Mouse (Mus musculus): ENCODE data around the gene Glis3. TPM values are rescaled to one million over a fixed set of nuclear protein-coding genes. Genes with fewer than 3 reads are reported as not detected.

The Glis3 gene
- polyA plus RNA-seq, 1 experiment from 2014 or later = 1.2 TPM

GRCm38 (mm10) chr19:28237621-28238020 lies 442.3 kb downstream of the Glis3 start:
- Histone ChIP-seq H3K27ac (replicated peaks) (no peak overlapping the region), H3K36me3 (no peaks in the 10 kb centered on the region), H3K27me3 (no peaks in the 10 kb centered on the region), H3K4me1 (peaks cover 2% of the 10 kb centered on the region; the same call in 1 of the 2 replicates), H3K9ac (replicated peaks) (no peak overlapping the region), H3K4me2 (replicated peaks) (no peak overlapping the region), H3K4me3 (no peak overlapping the region), H3K9me3 (no peaks in the 10 kb centered on the region)
- whole genome bisulfite sequencing = 96% methylated on average over 2 of the region's 2 CpGs
- no peak for ATAC-seq (replicated peaks)

GRCm38 (mm10) chr19:28235571-28235970 lies 444.3 kb downstream of the Glis3 start:
- Histone ChIP-seq H3K9ac (replicated peaks) (no peak overlapping the region), H3K36me3 (no peaks in the 10 kb centered on the region), H3K9me3 (no peaks in the 10 kb centered on the region), H3K27me3 (no peaks in the 10 kb centered on the region), H3K4me3 (no peak overlapping the region), H3K4me1 (peaks cover 2% of the 10 kb centered on the region; the same call in 1 of the 2 replicates), H3K27ac (replicated peaks) (no peak overlapping the region), H3K4me2 (replicated peaks) (no peak overlapping the region)
- 78% methylated on average over 5 of the region's 5 CpGs for WGBS
- ATAC-seq (replicated peaks) = no peak

- H3K9ac ChIP-seq (replicated peaks) = no peak overlapping the region
- H3K27me3 ChIP-seq = no peaks in the 10 kb centered on the region
- peak; percentile 64 for ATAC-seq (replicated peaks)
- no peak overlapping the region for H3K4me2 ChIP-seq (replicated peaks)
- peaks cover 2% of the 10 kb centered on the region; the same call in 1 of the 2 replicates for H3K4me1 ChIP-seq
- no peaks in the 10 kb centered on the region for H3K9me3 ChIP-seq
- 58% methylated on average over 9 of the region's 9 CpGs for WGBS
- no peak overlapping the region for H3K4me3 ChIP-seq
- H3K27ac ChIP-seq (replicated peaks) = no peak overlapping the region
- H3K36me3 ChIP-seq = no peaks in the 10 kb centered on the region
Measured at GRCm38 (mm10) chr19:28235096-28235495, 444.8 kb downstream of the Glis3 start.

- H3K4me3 ChIP-seq = no peak overlapping the region
- H3K36me3 ChIP-seq = no peaks in the 10 kb centered on the region
- no peaks in the 10 kb centered on the region for H3K9me3 ChIP-seq
- H3K4me1 ChIP-seq = peaks cover 2% of the 10 kb centered on the region; the same call in 1 of the 2 replicates
- no peak overlapping the region for H3K9ac ChIP-seq (replicated peaks)
- H3K27me3 ChIP-seq = no peaks in the 10 kb centered on the region
- no peak overlapping the region; the same call in 1 of the 2 replicates for H3K27ac ChIP-seq (replicated peaks)
- no peak; the same call in 1 of the 2 replicates for ATAC-seq (replicated peaks)
- H3K4me2 ChIP-seq (replicated peaks) = no peak overlapping the region
- WGBS = 78% methylated on average over 2 of the region's 2 CpGs
Measured at GRCm38 (mm10) chr19:28234676-28235075, 445.2 kb downstream of the Glis3 start.

GRCm38 (mm10) chr19:28231511-28231910 lies 448.4 kb downstream of the Glis3 start:
- Histone ChIP-seq H3K4me1 (peaks cover 2% of the 10 kb centered on the region; the same call in 1 of the 2 replicates), H3K4me3 (no peak overlapping the region), H3K9ac (replicated peaks) (no peak overlapping the region), H3K9me3 (no peaks in the 10 kb centered on the region), H3K36me3 (no peaks in the 10 kb centered on the region), H3K27ac (replicated peaks) (no peak overlapping the region), H3K4me2 (replicated peaks) (no peak overlapping the region), H3K27me3 (no peaks in the 10 kb centered on the region)
- no peak for ATAC-seq (replicated peaks)
- 84% methylated on average over 3 of the region's 3 CpGs for WGBS

- Histone ChIP-seq H3K4me2 (replicated peaks) (no peak overlapping the region), H3K4me1 (no peaks in the 10 kb centered on the region), H3K27ac (replicated peaks) (no peak overlapping the region), H3K27me3 (no peaks in the 10 kb centered on the region), H3K9me3 (no peaks in the 10 kb centered on the region), H3K36me3 (no peaks in the 10 kb centered on the region), H3K9ac (replicated peaks) (no peak overlapping the region), H3K4me3 (no peak overlapping the region)
- ATAC-seq (replicated peaks) = no peak
- WGBS = 33% methylated on average over 10 of the region's 10 CpGs
Measured at GRCm38 (mm10) chr19:28227526-28227925, 452.4 kb downstream of the Glis3 start.

- Histone ChIP-seq H3K36me3 (no peaks in the 10 kb centered on the region), H3K9me3 (no peaks in the 10 kb centered on the region), H3K9ac (replicated peaks) (no peak overlapping the region), H3K4me1 (no peaks in the 10 kb centered on the region), H3K27ac (replicated peaks) (no peak overlapping the region), H3K4me2 (replicated peaks) (no peak overlapping the region), H3K4me3 (no peak overlapping the region), H3K27me3 (no peaks in the 10 kb centered on the region)
- 62% methylated on average over 6 of the region's 6 CpGs for WGBS
- ATAC-seq (replicated peaks) = no peak
Measured at GRCm38 (mm10) chr19:28225651-28226050, 454.2 kb downstream of the Glis3 start.

- no peaks in the 10 kb centered on the region for H3K27me3 ChIP-seq
- H3K9ac ChIP-seq (replicated peaks) = no peak overlapping the region
- H3K4me3 ChIP-seq = no peak overlapping the region
- H3K9me3 ChIP-seq = no peaks in the 10 kb centered on the region
- ATAC-seq (replicated peaks) = no peak
- H3K36me3 ChIP-seq = no peaks in the 10 kb centered on the region
- WGBS = 92% methylated on average over 4 of the region's 4 CpGs
- no peaks in the 10 kb centered on the region for H3K4me1 ChIP-seq
- H3K4me2 ChIP-seq (replicated peaks) = no peak overlapping the region
- H3K27ac ChIP-seq (replicated peaks) = no peak overlapping the region
Measured at GRCm38 (mm10) chr19:28211630-28212029, 468.2 kb downstream of the Glis3 start.

Other genes with a start within 250 kb of the Glis3 start
- 34.1 TPM in 2 replicates for gene Slc1a1, start 155.0 kb upstream of the Glis3 start, polyA plus RNA-seq (2015; fragmentation: Nextera tagmentation; extraction: Ambion mirVana)

Measured in forebrain, embryonic 15.5 days (tissue).